Mouse (Mus musculus) embryonic facial prominence, embryonic 15.5 days (tissue): ENCODE measurements around the gene Fars2. TPM values are rescaled to one million over a fixed set of nuclear protein-coding genes. Genes with fewer than 3 reads are reported as not detected.

Experiments used
- ATAC-seq: fragments of 200-750 bp; cut with Nextera tagmentation; 2 replicates; pipeline ENCODE4 v1.8.0; 2017; ENCODE audit warnings: low read depth, moderate TSS enrichment; ENCODE audit not compliant: insufficient number of reproducible peaks, low FRiP score, low TSS enrichment
- H3K27ac ChIP-seq: fragments of 300-500 bp; sonication (generic); replicated peaks from 2 replicates; pipeline ENCODE4 v1.5.1; 2015; ENCODE audit warnings: mild to moderate bottlenecking, inconsistent platforms
- H3K27me3 ChIP-seq: fragments of 300-500 bp; sonication (generic); 2 replicates; pipeline ENCODE4 v1.6.1; 2015; ENCODE audit warnings: inconsistent platforms
- H3K36me3 ChIP-seq: fragments of 300-500 bp; sonication (generic); 2 replicates; pipeline ENCODE4 v1.6.1; 2015; ENCODE audit warnings: mild to moderate bottlenecking, inconsistent platforms
- H3K4me1 ChIP-seq: fragments of 300-500 bp; sonication (generic); 2 replicates; pipeline ENCODE4 v1.6.1; 2015; ENCODE audit warnings: inconsistent platforms
- H3K4me2 ChIP-seq: fragments of 300-500 bp; sonication (generic); replicated peaks from 2 replicates; pipeline ENCODE4 v1.6.1; 2015; ENCODE audit warnings: mild to moderate bottlenecking, inconsistent platforms
- H3K4me3 ChIP-seq: fragments of 300-500 bp; sonication (generic); replicated peaks from 2 replicates; pipeline ENCODE4 v1.5.1; 2015; ENCODE audit warnings: mild to moderate bottlenecking, inconsistent platforms
- H3K9ac ChIP-seq: fragments of 300-500 bp; sonication (generic); 2 replicates; pipeline ENCODE4 v1.6.1; 2015; ENCODE audit warnings: inconsistent platforms
- H3K9me3 ChIP-seq: fragments of 300-500 bp; sonication (generic); replicated peaks from 2 replicates; pipeline ENCODE4 v1.6.1; 2016; ENCODE audit warnings: inconsistent platforms
- WGBS: fragments of 180-500 bp; shearing (Covaris S2); methylation state at CpG from one replicate; pipeline ENCODE4 v1.1.7; 2015; 5-methylcytosine and 5-hydroxymethylcytosine counted together
- polyA plus RNA-seq: library from polyadenylated mRNA; unstranded; fragments of >200 nt; fragmentation: Nextera tagmentation; extraction: Ambion mirVana; gene quantifications from 2 replicates; pipeline ENCODE4 v1.2.1, GENCODE M21; 2015

The Fars2 gene
- polyA plus RNA-seq, 1 experiment from 2014 or later: 34.1 TPM

GRCm38 (mm10) chr13:36529467-36530039 lies 412.3 kb downstream of the Fars2 start:
- Histone ChIP-seq H3K27ac (no peak overlapping the region), H3K4me1 (no peaks in the 10 kb centered on the region), H3K27me3 (no peaks in the 10 kb centered on the region), H3K9me3 (no peaks in the 10 kb centered on the region), H3K4me2 (no peak overlapping the region), H3K4me3 (no peak overlapping the region), H3K36me3 (no peaks in the 10 kb centered on the region), H3K9ac (no peak overlapping the region)
- ATAC-seq: no peak
- 64% methylated on average over 5 of the region's 5 CpGs for WGBS

DNA sequence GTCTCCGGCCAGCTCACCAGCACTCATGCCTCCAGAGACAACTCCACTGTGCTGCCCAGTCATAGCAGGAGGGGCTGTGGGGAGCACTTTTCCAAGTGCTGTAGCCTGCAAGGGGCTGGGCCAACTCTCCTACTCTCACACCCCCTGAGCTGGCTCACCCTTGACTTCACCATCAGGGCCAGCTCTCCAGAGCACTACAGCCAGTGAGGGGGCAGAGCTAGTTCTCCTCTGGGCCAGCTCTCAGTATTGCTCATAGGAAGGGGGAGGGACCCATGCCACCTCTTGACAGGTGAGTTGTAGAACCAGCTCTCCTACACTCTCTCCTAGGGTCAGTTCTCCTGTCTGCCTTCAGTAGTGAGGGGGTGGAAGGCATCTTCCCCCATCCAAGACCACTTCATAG lies 413.6 kb downstream of the Fars2 start:
- H3K4me2 ChIP-seq: no peak overlapping the region
- no peaks in the 10 kb centered on the region for H3K9me3 ChIP-seq
- no peaks in the 10 kb centered on the region for H3K36me3 ChIP-seq
- 100% methylated on average over 1 of the region's 1 CpGs for WGBS
- ATAC-seq: peak; percentile 52; the same call in 1 of the 2 replicates
- H3K9ac ChIP-seq: no peak overlapping the region
- no peak overlapping the region for H3K4me3 ChIP-seq
- no peaks in the 10 kb centered on the region for H3K27me3 ChIP-seq
- no peaks in the 10 kb centered on the region for H3K4me1 ChIP-seq
- no peak overlapping the region for H3K27ac ChIP-seq

GRCm38 (mm10) chr13:36531893-36532292 lies 414.7 kb downstream of the Fars2 start:
- Histone ChIP-seq H3K4me1 (no peaks in the 10 kb centered on the region), H3K36me3 (no peaks in the 10 kb centered on the region), H3K27ac (no peak overlapping the region), H3K4me2 (no peak overlapping the region), H3K4me3 (no peak overlapping the region), H3K9me3 (no peaks in the 10 kb centered on the region), H3K9ac (no peak overlapping the region), H3K27me3 (no peaks in the 10 kb centered on the region)
- no peak for ATAC-seq
- 80% methylated on average over 3 of the region's 3 CpGs for WGBS

GRCm38 (mm10) chr13:36533071-36533470 lies 415.9 kb downstream of the Fars2 start:
- H3K4me1 ChIP-seq: peaks cover 4% of the 10 kb centered on the region; the same call in 1 of the 2 replicates
- no peaks in the 10 kb centered on the region for H3K9me3 ChIP-seq
- H3K4me3 ChIP-seq: no peak overlapping the region
- WGBS: 91% methylated on average over 5 of the region's 5 CpGs
- H3K9ac ChIP-seq: no peak overlapping the region
- H3K36me3 ChIP-seq: no peaks in the 10 kb centered on the region
- ATAC-seq: no peak
- H3K27ac ChIP-seq: no peak overlapping the region
- no peak overlapping the region for H3K4me2 ChIP-seq
- no peaks in the 10 kb centered on the region for H3K27me3 ChIP-seq

- no peaks in the 10 kb centered on the region for H3K36me3 ChIP-seq
- H3K9me3 ChIP-seq: no peaks in the 10 kb centered on the region
- WGBS: 79% methylated on average over 7 of the region's 7 CpGs
- ATAC-seq: no peak
- peaks cover 4% of the 10 kb centered on the region; the same call in 1 of the 2 replicates for H3K4me1 ChIP-seq
- H3K27me3 ChIP-seq: no peaks in the 10 kb centered on the region
- no peak overlapping the region for H3K4me2 ChIP-seq
- no peak overlapping the region for H3K4me3 ChIP-seq
- H3K9ac ChIP-seq: no peak overlapping the region
- no peak overlapping the region for H3K27ac ChIP-seq
These were observed 416.3 kb downstream of the Fars2 start for GRCm38 (mm10) chr13:36533518-36533917.

DNA sequence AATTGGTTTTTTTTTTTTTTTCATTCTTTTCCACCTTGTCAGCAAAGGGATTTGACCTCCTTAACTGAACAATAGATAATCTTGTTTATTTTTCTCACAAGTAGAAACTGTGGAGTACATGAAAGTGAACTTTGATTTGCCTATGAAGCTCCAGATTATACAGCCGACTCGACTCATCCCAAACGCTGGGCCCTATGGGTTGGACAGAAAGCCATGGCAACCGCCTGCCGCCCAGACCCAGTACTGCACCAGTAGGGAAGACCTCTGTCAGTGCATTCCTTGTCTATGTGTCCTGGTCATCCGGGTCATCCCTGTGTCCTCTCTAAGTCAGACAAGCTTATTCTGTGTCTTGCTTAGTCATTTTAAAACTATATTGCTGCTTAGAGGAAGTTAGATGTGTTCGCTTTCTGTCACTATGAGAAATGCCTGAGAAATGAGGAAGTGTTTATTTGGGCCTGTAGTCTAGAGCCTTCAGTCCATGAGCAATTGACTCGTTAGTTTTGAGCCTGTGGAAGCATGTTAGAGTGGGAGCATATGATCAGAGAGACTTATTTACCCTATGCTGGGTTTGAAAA lies 416.8 kb downstream of the Fars2 start:
- WGBS: 85% methylated on average over 8 of the region's 8 CpGs
- H3K4me3 ChIP-seq: no peak overlapping the region
- no peak overlapping the region for H3K27ac ChIP-seq
- no peak for ATAC-seq
- no peaks in the 10 kb centered on the region for H3K9me3 ChIP-seq
- no peaks in the 10 kb centered on the region for H3K36me3 ChIP-seq
- no peaks in the 10 kb centered on the region for H3K27me3 ChIP-seq
- H3K9ac ChIP-seq: no peak overlapping the region
- peaks cover 4% of the 10 kb centered on the region; the same call in 1 of the 2 replicates for H3K4me1 ChIP-seq
- no peak overlapping the region for H3K4me2 ChIP-seq

DNA sequence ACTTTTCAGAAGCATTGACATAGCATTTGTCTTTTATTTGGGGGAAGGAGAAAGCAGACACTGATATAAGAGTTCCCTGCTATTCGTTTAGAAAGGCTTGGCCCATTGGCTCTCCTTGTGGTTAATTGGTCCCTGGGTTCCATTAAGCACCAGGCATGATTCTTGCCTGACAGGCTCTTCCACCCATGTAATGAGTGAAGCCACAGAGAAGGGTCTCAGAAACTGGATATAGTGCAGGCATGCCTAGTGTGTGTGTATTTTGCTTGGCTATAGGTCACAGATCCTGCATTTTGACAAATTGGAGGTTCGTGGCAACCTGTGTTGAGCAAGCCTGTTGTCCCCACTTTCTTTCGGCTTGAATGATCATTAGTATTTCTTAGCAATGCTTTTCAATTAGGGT lies 420.4 kb downstream of the Fars2 start:
- WGBS: 48% methylated on average over 3 of the region's 3 CpGs
- no peak overlapping the region for H3K4me2 ChIP-seq
- no peak overlapping the region for H3K27ac ChIP-seq
- H3K9ac ChIP-seq: no peak overlapping the region
- no peaks in the 10 kb centered on the region for H3K27me3 ChIP-seq
- no peak overlapping the region for H3K4me3 ChIP-seq
- H3K36me3 ChIP-seq: no peaks in the 10 kb centered on the region
- H3K9me3 ChIP-seq: no peaks in the 10 kb centered on the region
- H3K4me1 ChIP-seq: peaks cover 4% of the 10 kb centered on the region; the same call in 1 of the 2 replicates
- ATAC-seq: no peak

DNA sequence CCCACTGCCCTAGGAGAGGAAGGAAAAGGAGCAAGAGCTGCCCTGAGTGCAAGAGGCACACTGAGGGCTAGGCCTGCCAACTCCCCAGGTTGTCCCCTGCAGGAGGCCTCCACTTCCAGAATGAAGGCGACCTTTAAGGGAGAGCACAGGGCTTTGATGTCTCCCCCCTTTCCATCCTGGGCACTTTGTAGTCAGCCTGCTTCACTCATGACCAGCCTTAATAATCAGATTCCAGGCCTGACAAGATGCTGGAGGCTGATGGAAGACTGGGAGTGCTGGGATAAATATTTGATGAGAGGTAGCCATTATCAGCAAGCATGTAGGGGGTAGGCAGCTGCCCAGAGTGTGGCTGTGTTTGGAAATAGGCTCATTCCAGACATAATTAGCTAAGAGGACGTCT lies 421.2 kb downstream of the Fars2 start:
- Histone ChIP-seq H3K9me3 (no peaks in the 10 kb centered on the region), H3K36me3 (no peaks in the 10 kb centered on the region), H3K9ac (no peak overlapping the region), H3K4me3 (no peak overlapping the region), H3K4me2 (no peak overlapping the region), H3K27me3 (no peaks in the 10 kb centered on the region), H3K4me1 (peaks cover 4% of the 10 kb centered on the region; the same call in 1 of the 2 replicates), H3K27ac (no peak overlapping the region)
- ATAC-seq: no peak
- whole genome bisulfite sequencing: 72% methylated on average over 2 of the region's 2 CpGs

- Histone ChIP-seq H3K27ac (no peak overlapping the region), H3K4me2 (no peak overlapping the region), H3K4me1 (peaks cover 4% of the 10 kb centered on the region; the same call in 1 of the 2 replicates), H3K36me3 (no peaks in the 10 kb centered on the region), H3K4me3 (no peak overlapping the region), H3K27me3 (no peaks in the 10 kb centered on the region), H3K9ac (no peak overlapping the region), H3K9me3 (no peaks in the 10 kb centered on the region)
- WGBS: 53% methylated on average over 10 of the region's 10 CpGs
- ATAC-seq: no peak
These were observed 423.0 kb downstream of the Fars2 start for GRCm38 (mm10) chr13:36540231-36540630.

- no peak overlapping the region for H3K27ac ChIP-seq
- no peaks in the 10 kb centered on the region for H3K36me3 ChIP-seq
- no peaks in the 10 kb centered on the region for H3K9me3 ChIP-seq
- H3K4me2 ChIP-seq: no peak overlapping the region
- no peaks in the 10 kb centered on the region for H3K27me3 ChIP-seq
- H3K4me3 ChIP-seq: no peak overlapping the region
- no peak for ATAC-seq
- H3K4me1 ChIP-seq: peaks cover 4% of the 10 kb centered on the region; the same call in 1 of the 2 replicates
- 73% methylated on average over 2 of the region's 2 CpGs for WGBS
- no peak overlapping the region for H3K9ac ChIP-seq
These were observed 424.1 kb downstream of the Fars2 start for GRCm38 (mm10) chr13:36541287-36541780.

DNA sequence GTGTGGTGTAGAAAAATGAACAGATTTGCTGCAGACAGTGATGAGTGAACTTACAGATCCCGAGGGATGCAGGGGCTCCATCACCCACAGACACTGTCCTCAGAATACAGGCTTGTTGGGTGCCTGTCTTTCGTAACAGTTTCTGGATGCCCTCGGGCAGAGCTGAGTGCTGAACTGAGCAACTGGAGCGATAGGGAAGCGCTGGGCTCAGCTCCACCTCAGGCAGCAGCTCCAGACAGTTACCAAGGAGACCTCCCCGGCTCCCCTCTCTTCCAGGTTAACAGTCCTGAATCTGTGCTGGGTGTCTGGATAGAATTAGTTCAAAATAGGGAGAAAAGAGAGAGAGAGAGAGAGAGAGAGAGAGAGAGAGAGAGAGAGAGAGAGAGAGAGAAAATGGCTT lies 433.5 kb downstream of the Fars2 start:
- Histone ChIP-seq H3K9me3 (no peaks in the 10 kb centered on the region), H3K4me1 (no peaks in the 10 kb centered on the region), H3K9ac (no peak overlapping the region), H3K4me3 (no peak overlapping the region), H3K27ac (no peak overlapping the region), H3K27me3 (no peaks in the 10 kb centered on the region), H3K36me3 (no peaks in the 10 kb centered on the region), H3K4me2 (no peak overlapping the region)
- ATAC-seq: no peak
- WGBS: 23% methylated on average over 6 of the region's 6 CpGs
